In the genomic region with DNA sequence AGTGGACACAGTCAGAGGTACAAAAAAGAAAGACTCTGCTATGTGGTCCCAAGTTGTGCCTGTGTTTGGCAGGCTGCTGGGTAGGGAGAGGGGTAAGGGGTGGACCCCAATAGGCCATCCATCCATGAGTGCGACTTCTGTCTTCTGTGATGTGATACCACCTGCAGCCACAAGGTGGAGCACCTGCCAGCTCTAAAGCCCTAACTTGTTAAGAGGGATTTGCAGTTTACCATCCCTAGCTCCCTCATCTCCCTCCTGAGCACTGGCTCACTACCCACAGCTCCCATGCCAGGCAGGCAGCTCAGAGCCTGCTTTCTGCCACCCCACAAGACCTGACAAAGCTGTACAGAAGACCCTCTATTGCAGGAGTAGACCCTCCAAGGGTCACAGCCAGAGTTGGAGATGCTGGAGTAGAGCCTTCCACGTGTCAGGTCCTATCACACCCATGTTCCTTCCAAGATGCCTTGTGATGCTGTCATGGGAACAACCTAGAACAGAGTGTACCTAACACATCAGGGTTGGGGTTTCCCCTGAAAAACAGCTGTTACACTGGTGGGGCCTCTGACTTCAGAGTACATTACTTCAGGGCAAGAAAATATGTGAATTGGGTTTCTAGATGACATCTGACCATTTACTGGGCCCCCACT, we compare ENCODE assay signal across 8 mouse cellular contexts. TPM values are rescaled to one million over a fixed set of nuclear protein-coding genes. Genes with fewer than 3 reads are reported as not detected.
DNase-seq lines count a peak whose midpoint lies in the region; ATAC-seq and TF ChIP-seq lines count a peak whose summit lies in the region.

No protein-coding gene starts in this region.

- H3K4me2 ChIP-seq in intestine, postnatal 0 days (replicated peaks; ENCODE audit: low read depth) = no peak overlapping the region
- no peak overlapping the region for H3K4me2 ChIP-seq in limb, embryonic 14.5 days (replicated peaks; ENCODE audit: low read depth, low read length, severe bottlenecking)
- H3K4me2 ChIP-seq in stomach, embryonic 16.5 days (ENCODE audit: low read depth, low read length) = no peak overlapping the region

- H3K9ac ChIP-seq in intestine, postnatal 0 days (ENCODE audit: low read depth, low read length) = no peak overlapping the region
- H3K9ac ChIP-seq in limb, embryonic 14.5 days (ENCODE audit: low read depth, low read length, severe bottlenecking) = no peak overlapping the region
- no peak overlapping the region for H3K9ac ChIP-seq in stomach, embryonic 16.5 days (ENCODE audit: low read length)

- peak; percentile 19; the same call in 1 of the 2 replicates for ATAC-seq in intestine, postnatal 0 days
- 0 out of 2 replicates have a peak, but pooled peaks have one; percentile 42 for ATAC-seq in limb, embryonic 14.5 days (ENCODE audit: low FRiP score, low read depth)
- 0 out of 2 replicates have a peak, but pooled peaks have one; percentile 14 for ATAC-seq in stomach, embryonic 16.5 days (ENCODE audit: insufficient read depth, low FRiP score)

- no peaks in the 10 kb centered on the region for H3K9me3 ChIP-seq in intestine, postnatal 0 days (ENCODE audit: control insufficient read depth)
- H3K9me3 ChIP-seq in limb, embryonic 14.5 days (ENCODE audit: control insufficient read depth, low read length) = no peaks in the 10 kb centered on the region
- no peaks in the 10 kb centered on the region for H3K9me3 ChIP-seq in stomach, embryonic 16.5 days (replicated peaks; ENCODE audit: control insufficient read depth, low read length)

- H3K27me3 ChIP-seq in intestine, postnatal 0 days (replicated peaks; ENCODE audit: control insufficient read depth, insufficient read depth, low read length) = no peaks in the 10 kb centered on the region
- no peaks in the 10 kb centered on the region for H3K27me3 ChIP-seq in limb, embryonic 14.5 days (ENCODE audit: control insufficient read depth, insufficient read depth, low read length)
- no peaks in the 10 kb centered on the region; the same call in 1 of the 2 replicates for H3K27me3 ChIP-seq in stomach, embryonic 16.5 days (ENCODE audit: control insufficient read depth, insufficient read depth, low read length)

- no peaks in the 10 kb centered on the region for H3K4me1 ChIP-seq in intestine, postnatal 0 days (replicated peaks; ENCODE audit: control insufficient read depth, insufficient read depth, low read length)
- H3K4me1 ChIP-seq in limb, embryonic 14.5 days (ENCODE audit: control insufficient read depth, insufficient read depth, low read length) = peaks cover 4% of the 10 kb centered on the region; the same call in 1 of the 2 replicates
- H3K4me1 ChIP-seq in stomach, embryonic 16.5 days (ENCODE audit: control insufficient read depth, insufficient read depth, low read length) = peaks cover 14% of the 10 kb centered on the region

- H3K27ac ChIP-seq in intestine, postnatal 0 days (ENCODE audit: low read depth, low read length) = no peak overlapping the region
- H3K27ac ChIP-seq in limb, embryonic 14.5 days (replicated peaks; ENCODE audit: low read depth, low read length) = no peak overlapping the region
- H3K27ac ChIP-seq in stomach, embryonic 16.5 days (ENCODE audit: low read length) = no peak overlapping the region

- H3K4me3 ChIP-seq in intestine, postnatal 0 days (ENCODE audit: low read depth, low read length) = no peak overlapping the region
- no peak overlapping the region for H3K4me3 ChIP-seq in limb, embryonic 14.5 days (replicated peaks; ENCODE audit: low read length)
- H3K4me3 ChIP-seq in stomach, embryonic 16.5 days (replicated peaks; ENCODE audit: low read length) = no peak overlapping the region

- peak; percentile 98 for TF ChIP-seq CTCF in intestine, postnatal 0 days (IDR thresholded peaks at IDR 0.05; ENCODE audit: low read depth)

- 36% methylated on average over 2 of the region's 2 CpGs for WGBS in intestine, postnatal 0 days
- 40% methylated on average over 2 of the region's 2 CpGs for WGBS in limb, embryonic 14.5 days
- WGBS in stomach, embryonic 16.5 days = 37% methylated on average over 2 of the region's 2 CpGs

- H3K36me3 ChIP-seq in intestine, postnatal 0 days (ENCODE audit: control insufficient read depth, insufficient read depth) = no peaks in the 10 kb centered on the region
- H3K36me3 ChIP-seq in limb, embryonic 14.5 days (ENCODE audit: control insufficient read depth, insufficient read depth, low read length) = no peaks in the 10 kb centered on the region
- no peaks in the 10 kb centered on the region for H3K36me3 ChIP-seq in stomach, embryonic 16.5 days (ENCODE audit: control insufficient read depth, insufficient read depth, low read length)

- TF ChIP-seq POLR2A in limb, embryonic 14.5 days (IDR thresholded peaks at IDR 0.05; ENCODE audit: borderline replicate concordance, extremely low read depth, insufficient read depth, insufficient read length) = no peak

- DNase-seq in 3134 (ENCODE audit: extremely low read depth, insufficient read length, low spot score) = peak; percentile 54
- peak; percentile 88 for DNase-seq in NIH3T3 (ENCODE audit: low read depth)
- peak; percentile 91 to 93 for DNase-seq in cerebellum, postnatal 25 days
- peak; percentile 86 for DNase-seq in gastrocnemius, adult 18-20 months (ENCODE audit: low spot score)
- DNase-seq in limb, embryonic 14.5 days (ENCODE audit: low spot score) = peak; percentile 73
- peak; percentile 86 for DNase-seq in neural tube, embryonic 10.5 days (ENCODE audit: extremely low spot score, low spot score)

RNA-seq across cellular contexts. Expression of gene Gramd4, which starts 3.5 kb away (rescaled TPM):
- total RNA-seq in gastrocnemius, adult 18-20 months (2021) = 10 to 100 TPM in 1 of 2 experiments, 1 to 10 TPM in 1; 7.6 to 12.1 TPM
- 5.6 and 6.4 TPM in 2 replicates for polyA plus RNA-seq in intestine, postnatal 0 days (2015; fragmentation: Nextera tagmentation; extraction: Ambion mirVana)
- 23.5 and 26.4 TPM in 2 replicates for polyA plus RNA-seq in limb, embryonic 14.5 days (2012; rRNA removed)
- polyA plus RNA-seq in limb, embryonic 14.5 days (2014; fragmentation: Nextera tagmentation; extraction: Ambion mirVana) = 12.3 and 15.4 TPM in 2 replicates
- 10.5 and 12.1 TPM in 2 replicates for polyA plus RNA-seq in stomach, embryonic 16.5 days (2015; fragmentation: Nextera tagmentation; extraction: Ambion mirVana)

RNA-seq across cellular contexts. Expression of gene Celsr1, which starts 20.4 kb away (rescaled TPM):
- under 1 TPM; 0.24 to 0.32 TPM for total RNA-seq in gastrocnemius, adult 18-20 months (2021)
- polyA plus RNA-seq in intestine, postnatal 0 days (2015; fragmentation: Nextera tagmentation; extraction: Ambion mirVana) = 0.33 and 0.39 TPM in 2 replicates
- polyA plus RNA-seq in limb, embryonic 14.5 days (2012; rRNA removed) = 11.8 and 13.1 TPM in 2 replicates
- 6.5 TPM in 2 replicates for polyA plus RNA-seq in limb, embryonic 14.5 days (2014; fragmentation: Nextera tagmentation; extraction: Ambion mirVana)
- polyA plus RNA-seq in stomach, embryonic 16.5 days (2015; fragmentation: Nextera tagmentation; extraction: Ambion mirVana) = 2.6 and 2.7 TPM in 2 replicates
